9 mouse cellular contexts compared by ENCODE assay signal in genomic region chr13:31877061-31877460, GRCm38 (mm10).
DNase-seq lines count a peak whose midpoint lies in the region; ATAC-seq and TF ChIP-seq lines count a peak whose summit lies in the region.
"Had no signal": no experiment of that assay in that cellular context is flagged by ENCODE, and none has a peak within 500 bp of the region (broad histone marks: within the 10 kb centered on the region; RNA-seq: fewer than 3 reads in every experiment).

No protein-coding gene starts in this region.

- peak; percentile 88 for ATAC-seq in heart, embryonic 16.5 days (replicated peaks; ENCODE audit: extremely low read depth, insufficient read depth, low FRiP score)
- ATAC-seq in stomach, postnatal 0 days (ENCODE audit: low FRiP score, low TSS enrichment), result 0 out of 2 replicates have a peak, but pooled peaks have one; percentile 47

- no peak overlapping the region for H3K4me3 ChIP-seq in heart, embryonic 16.5 days (ENCODE audit: low read length)
- H3K4me3 ChIP-seq in limb, embryonic 10.5 days, result no peak overlapping the region
- H3K4me3 ChIP-seq in stomach, postnatal 0 days (ENCODE audit: low read depth, low read length), result no peak overlapping the region

- H3K27me3 ChIP-seq in heart, embryonic 16.5 days (ENCODE audit: control insufficient read depth, insufficient read depth, low read length), result no peaks in the 10 kb centered on the region
- peaks cover 23% of the 10 kb centered on the region for H3K27me3 ChIP-seq in limb, embryonic 10.5 days (ENCODE audit: low read depth, poor library complexity, severe bottlenecking)
- no peaks in the 10 kb centered on the region for H3K27me3 ChIP-seq in stomach, postnatal 0 days (ENCODE audit: control insufficient read depth, insufficient read depth, low read length)

- no peaks in the 10 kb centered on the region for H3K36me3 ChIP-seq in heart, embryonic 16.5 days (ENCODE audit: control insufficient read depth, insufficient read depth)
- no peaks in the 10 kb centered on the region for H3K36me3 ChIP-seq in limb, embryonic 10.5 days
- no peaks in the 10 kb centered on the region for H3K36me3 ChIP-seq in stomach, postnatal 0 days (ENCODE audit: control insufficient read depth, insufficient read depth, low read length)

- H3K4me2 ChIP-seq in heart, embryonic 16.5 days (ENCODE audit: low read depth, low read length), result no peak overlapping the region
- no peak overlapping the region for H3K4me2 ChIP-seq in stomach, postnatal 0 days (replicated peaks; ENCODE audit: low read depth)

- H3K9ac ChIP-seq in heart, embryonic 16.5 days (ENCODE audit: low read length), result no peak overlapping the region
- no peak overlapping the region for H3K9ac ChIP-seq in stomach, postnatal 0 days (ENCODE audit: low read length)

- no peak for TF ChIP-seq EP300 in stomach, postnatal 0 days (optimal IDR thresholded peaks at IDR 0.05)

- no peaks in the 10 kb centered on the region for H3K9me3 ChIP-seq in heart, embryonic 16.5 days (replicated peaks; ENCODE audit: control insufficient read depth, low read length)
- H3K9me3 ChIP-seq in limb, embryonic 10.5 days (replicated peaks), result no peaks in the 10 kb centered on the region
- no peaks in the 10 kb centered on the region for H3K9me3 ChIP-seq in stomach, postnatal 0 days (ENCODE audit: control insufficient read depth, low read length)

- H3K4me1 ChIP-seq in heart, embryonic 16.5 days (ENCODE audit: control insufficient read depth, insufficient read depth, low read length), result peaks cover 12% of the 10 kb centered on the region
- H3K4me1 ChIP-seq in limb, embryonic 10.5 days, result peaks cover 11% of the 10 kb centered on the region
- H3K4me1 ChIP-seq in stomach, postnatal 0 days (replicated peaks; ENCODE audit: control insufficient read depth, insufficient read depth), result no peaks in the 10 kb centered on the region

- WGBS in heart, embryonic 16.5 days, result 19% methylated on average over 4 of the region's 4 CpGs
- 48% methylated on average over 4 of the region's 4 CpGs for whole genome bisulfite sequencing in limb, embryonic 10.5 days
- WGBS in stomach, postnatal 0 days, result 35% methylated on average over 4 of the region's 4 CpGs

- no peak for TF ChIP-seq CTCF in stomach, postnatal 0 days (IDR thresholded peaks at IDR 0.05; ENCODE audit: low read depth)

- peak overlapping the region; percentile 68 for H3K27ac ChIP-seq in heart, embryonic 16.5 days (ENCODE audit: low read length)
- H3K27ac ChIP-seq in limb, embryonic 10.5 days, result no peak overlapping the region
- H3K27ac ChIP-seq in stomach, postnatal 0 days (replicated peaks), result no peak overlapping the region

- peak; percentile 48 for DNase-seq in urinary bladder, postnatal 14 days (ENCODE audit: low spot score)
- DNase-seq in urinary bladder, adult 2 months (ENCODE audit: low spot score), result no peak
- peak; percentile 44 for DNase-seq in limb, embryonic 10.5 days (ENCODE audit: low spot score)
- DNase-seq in stomach, postnatal 0 days (ENCODE audit: low spot score), result no peak
- no peak for DNase-seq in cerebellum, postnatal 25 days
- no peak for DNase-seq in thymus, adult 18-20 months
- DNase-seq in layer of hippocampus, adult 8-10 months (ENCODE audit: low spot score in 2 of 2), result no peak
- DNase-seq: cerebellum, postnatal 10 days had no signal

Comparison
In these comparisons a context has a peak if more than half of its experiments do, and no peak if none do; other contexts are left out.
1. DNase-seq: peak in urinary bladder, postnatal 14 days (single experiment) and limb, embryonic 10.5 days (single experiment); none in urinary bladder, adult 2 months (single experiment), stomach, postnatal 0 days (single experiment), cerebellum, postnatal 25 days (0 of 2), thymus, adult 18-20 months (0 of 2) and layer of hippocampus, adult 8-10 months (0 of 2).